ENCODE assay signal across 15 mouse cellular contexts in genomic region chr1:181519137-181519536, GRCm38 (mm10). TPM values are rescaled to one million over a fixed set of nuclear protein-coding genes. Genes with fewer than 3 reads are reported as not detected.
DNase-seq lines count a peak whose midpoint lies in the region; ATAC-seq and TF ChIP-seq lines count a peak whose summit lies in the region.
"Had no signal": no experiment of that assay in that cellular context is flagged by ENCODE, and none has a peak within 500 bp of the region (broad histone marks: within the 10 kb centered on the region; RNA-seq: fewer than 3 reads in every experiment).

No protein-coding gene starts in this region.

- no peak overlapping the region for H3K4me3 ChIP-seq in gastrocnemius, adult 2 months
- no peak overlapping the region for H3K4me3 ChIP-seq in liver, embryonic 14.5 days (ENCODE audit: insufficient read depth in 1 of 2, low read depth in 2 of 2, low read length in 2 of 2)
- H3K4me3 ChIP-seq in liver, embryonic 12.5 days: no peak overlapping the region
- H3K4me3 ChIP-seq in E14TG2a.4 (replicated peaks; ENCODE audit: low read length): no peak overlapping the region
- H3K4me3 ChIP-seq in bone marrow, adult 2 months (replicated peaks; ENCODE audit: control insufficient read depth, low read depth, low read length): no peak overlapping the region
- H3K4me3 ChIP-seq: lung, embryonic 15.5 days had no signal

- no peaks in the 10 kb centered on the region for H3K4me1 ChIP-seq in liver, embryonic 14.5 days (replicated peaks; ENCODE audit: control insufficient read depth in 2 of 2, insufficient read depth in 2 of 2, low read length in 1 of 2)
- no peaks in the 10 kb centered on the region for H3K4me1 ChIP-seq in liver, embryonic 12.5 days
- no peaks in the 10 kb centered on the region for H3K4me1 ChIP-seq in E14TG2a.4 (replicated peaks; ENCODE audit: low read depth, low read length)
- no peaks in the 10 kb centered on the region for H3K4me1 ChIP-seq in bone marrow, adult 2 months (ENCODE audit: control insufficient read depth, insufficient read depth, low read length)

- H3K36me3 ChIP-seq in liver, embryonic 14.5 days (replicated peaks; ENCODE audit: control insufficient read depth, insufficient read depth, low read depth): no peaks in the 10 kb centered on the region
- no peaks in the 10 kb centered on the region for H3K36me3 ChIP-seq in liver, embryonic 12.5 days
- no peaks in the 10 kb centered on the region for H3K36me3 ChIP-seq in E14TG2a.4 (ENCODE audit: insufficient read depth, low read length)
- H3K36me3 ChIP-seq: lung, embryonic 15.5 days had no signal

- TF ChIP-seq CTCF in gastrocnemius, adult 2 months (IDR thresholded peaks at IDR 0.05): peak; percentile 29; the same call in 1 of the 2 replicates
- peak; percentile 45 for TF ChIP-seq CTCF in liver, embryonic 14.5 days (IDR thresholded peaks at IDR 0.05; ENCODE audit: low read depth)
- peak; percentile 80 for TF ChIP-seq CTCF in E14TG2a.4 (conservative IDR thresholded peaks at IDR 0.05; ENCODE audit: low read length)
- TF ChIP-seq CTCF in bone marrow, adult 2 months (IDR thresholded peaks at IDR 0.05; ENCODE audit: control insufficient read depth, insufficient read depth, low read length): peak; percentile 45; the same call in 1 of the 2 replicates

- H3K9ac ChIP-seq in liver, embryonic 14.5 days (replicated peaks): no peak overlapping the region
- H3K9ac ChIP-seq in liver, embryonic 12.5 days: no peak overlapping the region
- H3K9ac ChIP-seq: lung, embryonic 15.5 days had no signal

- DNase-seq in gastrocnemius, adult 2 months: no peak
- no peak for DNase-seq in gastrocnemius, postnatal 4 days (ENCODE audit: low spot score in 2 of 2)
- no peak for DNase-seq in liver, embryonic 14.5 days (ENCODE audit: low read depth in 3 of 3, low spot score in 3 of 3)
- DNase-seq in urinary bladder, postnatal 10 days (ENCODE audit: low spot score): no peak
- DNase-seq in cerebellum, adult 18-20 months: no peak
- DNase-seq: cerebellum, adult 9-10 months; spleen, adult 18-20 months; thymus, adult 2 months had no signal

- no peaks in the 10 kb centered on the region for H3K9me3 ChIP-seq in liver, embryonic 14.5 days (ENCODE audit: control insufficient read depth, low read length)
- H3K9me3 ChIP-seq in liver, embryonic 12.5 days (replicated peaks): no peaks in the 10 kb centered on the region
- H3K9me3 ChIP-seq in E14TG2a.4 (ENCODE audit: low read length): no peaks in the 10 kb centered on the region
- H3K9me3 ChIP-seq: lung, embryonic 15.5 days had no signal

- no peak for ATAC-seq in liver, embryonic 14.5 days (ENCODE audit: insufficient read depth)
- ATAC-seq in liver, embryonic 12.5 days: no peak

- WGBS in liver, embryonic 14.5 days (ENCODE audit: insufficient replicate concordance): 67% methylated on average over 4 of the region's 4 CpGs
- 56% methylated on average over 4 of the region's 4 CpGs for WGBS in liver, embryonic 12.5 days (ENCODE audit: insufficient replicate concordance)
- WGBS in bone marrow, adult 2 months: 63% methylated on average over 4 of the region's 4 CpGs

- H3K27ac ChIP-seq in gastrocnemius, adult 2 months: no peak overlapping the region
- no peak overlapping the region for H3K27ac ChIP-seq in liver, embryonic 14.5 days
- no peak overlapping the region for H3K27ac ChIP-seq in liver, embryonic 12.5 days
- H3K27ac ChIP-seq in bone marrow, adult 2 months (ENCODE audit: control insufficient read depth, insufficient read depth, low read depth, low read length, poor library complexity): no peak overlapping the region
- H3K27ac ChIP-seq: lung, embryonic 15.5 days had no signal

- H3K4me2 ChIP-seq in liver, embryonic 14.5 days (ENCODE audit: low read depth): no peak overlapping the region
- no peak overlapping the region for H3K4me2 ChIP-seq in liver, embryonic 12.5 days
- H3K4me2 ChIP-seq: lung, embryonic 15.5 days had no signal

- no peaks in the 10 kb centered on the region for H3K27me3 ChIP-seq in liver, embryonic 14.5 days (ENCODE audit: control insufficient read depth, insufficient read depth, low read length)
- no peaks in the 10 kb centered on the region for H3K27me3 ChIP-seq in liver, embryonic 12.5 days (replicated peaks)
- H3K27me3 ChIP-seq in E14TG2a.4 (ENCODE audit: insufficient read depth, low read length): no peaks in the 10 kb centered on the region
- H3K27me3 ChIP-seq: lung, embryonic 15.5 days had no signal

- TF ChIP-seq POLR2A in bone marrow, adult 2 months (IDR thresholded peaks at IDR 0.05; ENCODE audit: borderline replicate concordance, control insufficient read depth, low read depth, low read length): no peak

- no peak for TF ChIP-seq EP300 in liver, embryonic 14.5 days (IDR thresholded peaks at IDR 0.05; ENCODE audit: low read depth)

- intact Hi-C loops in gastrocnemius, adult 2 months (cut with DNase I): no loop called here

RNA-seq across cellular contexts. Expression of gene Ccdc121, which starts 7.9 kb away (rescaled TPM):
- not detected for total RNA-seq in gastrocnemius, adult 2 months (2021)
- not detected for total RNA-seq in gastrocnemius, postnatal 4 days (2021)
- not detected in 2 replicates for polyA plus RNA-seq in liver, embryonic 14.5 days (2012; rRNA removed)
- not detected in 2 replicates for polyA plus RNA-seq in liver, embryonic 14.5 days (2014; fragmentation: Nextera tagmentation; extraction: Ambion mirVana)
- not detected in 2 replicates for polyA plus RNA-seq in liver, embryonic 12.5 days (2016; fragmentation: Nextera tagmentation; extraction: Ambion mirVana)
- polyA plus RNA-seq in bone marrow, adult 2 months (2011; ENCODE audit: insufficient read depth, insufficient read length, low replicate concordance, missing spikeins): not detected in 2 replicates
- total RNA-seq: adrenal gland, postnatal 4 days; megakaryocyte-erythroid progenitor cell, adult 5-6 weeks; neutrophil, adult 5-6 weeks had no signal
- polyA plus RNA-seq: thymus, adult 2 months had no signal

RNA-seq across cellular contexts. Expression of gene Dnah14, which starts 57.2 kb away (rescaled TPM):
- not detected for total RNA-seq in gastrocnemius, adult 2 months (2021)
- 1 to 10 TPM; 1.2 to 1.3 TPM for total RNA-seq in gastrocnemius, postnatal 4 days (2021)
- polyA plus RNA-seq in liver, embryonic 14.5 days (2012; rRNA removed): 0.03 TPM in 1 of 2 replicates, not detected in the other
- 5.0 and 5.6 TPM in 2 replicates for polyA plus RNA-seq in liver, embryonic 14.5 days (2014; fragmentation: Nextera tagmentation; extraction: Ambion mirVana)
- 2.8 and 2.9 TPM in 2 replicates for polyA plus RNA-seq in liver, embryonic 12.5 days (2016; fragmentation: Nextera tagmentation; extraction: Ambion mirVana)
- polyA plus RNA-seq in bone marrow, adult 2 months (2011; ENCODE audit: insufficient read depth, insufficient read length, low replicate concordance, missing spikeins): 0.36 TPM in 1 of 2 replicates, not detected in the other
- total RNA-seq: adrenal gland, postnatal 4 days had no signal

Comparison
In these comparisons a context has a peak if more than half of its experiments do, and no peak if none do; other contexts are left out.
1. CTCF ChIP-seq: peak in every context shown above with its lines; median percentile 80 in E14TG2a.4; 45 in liver, embryonic 14.5 days; 45 in bone marrow, adult 2 months; 29 in gastrocnemius, adult 2 months.